Mouse (Mus musculus): ENCODE results near the gene Hmox1. TPM values are rescaled to one million over a fixed set of nuclear protein-coding genes. Genes with fewer than 3 reads are reported as not detected.

Hmox1 gene
- total RNA-seq (2021): 10 to 100 TPM; 17.8 to 19.8 TPM

DNA sequence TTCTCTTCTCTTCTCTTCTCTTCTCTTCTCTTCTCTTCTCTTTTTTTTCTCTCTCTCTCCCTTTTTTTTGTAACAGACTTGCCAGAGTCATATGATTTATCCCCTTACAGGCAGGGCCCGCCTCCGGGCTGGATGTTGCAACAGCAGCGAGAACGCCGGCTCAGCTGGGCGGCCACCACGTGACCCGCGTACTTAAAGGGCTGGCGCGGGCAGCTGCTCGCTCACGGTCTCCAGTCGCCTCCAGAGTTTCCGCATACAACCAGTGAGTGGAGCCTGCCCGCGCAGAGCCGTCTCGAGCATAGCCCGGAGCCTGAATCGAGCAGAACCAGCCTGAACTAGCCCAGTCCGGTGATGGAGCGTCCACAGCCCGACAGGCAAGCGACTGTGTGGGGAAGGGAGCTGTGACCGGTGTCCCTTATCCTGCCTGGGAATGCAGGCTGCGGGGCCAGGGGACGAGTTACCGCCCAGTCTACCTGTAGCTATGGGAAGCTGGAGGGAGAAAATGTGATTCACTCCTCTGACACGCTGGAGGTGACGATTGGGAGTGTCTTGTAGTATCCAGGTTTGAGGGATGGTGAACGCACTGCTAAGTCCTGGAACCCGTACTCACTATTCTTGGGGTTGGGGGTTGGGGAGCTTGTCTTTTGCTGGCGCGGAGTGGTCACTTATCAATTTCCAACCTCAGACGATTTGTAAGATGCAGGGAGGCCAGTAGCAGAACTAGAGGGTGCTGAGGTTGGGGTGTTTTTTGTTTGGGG lies at the start of gene Hmox1:
Hmox1 (plus strand) TSS at position 223 of the 758 bp plus-strand sequence.
- DNase-seq: peak; percentile 94 to 95
- intact Hi-C loops (cut with DNase I): loop anchor here (2.0 kb wide), 1 partner anchor 15 kb away; the partner anchor contains the start of gene Mcm5

DNA sequence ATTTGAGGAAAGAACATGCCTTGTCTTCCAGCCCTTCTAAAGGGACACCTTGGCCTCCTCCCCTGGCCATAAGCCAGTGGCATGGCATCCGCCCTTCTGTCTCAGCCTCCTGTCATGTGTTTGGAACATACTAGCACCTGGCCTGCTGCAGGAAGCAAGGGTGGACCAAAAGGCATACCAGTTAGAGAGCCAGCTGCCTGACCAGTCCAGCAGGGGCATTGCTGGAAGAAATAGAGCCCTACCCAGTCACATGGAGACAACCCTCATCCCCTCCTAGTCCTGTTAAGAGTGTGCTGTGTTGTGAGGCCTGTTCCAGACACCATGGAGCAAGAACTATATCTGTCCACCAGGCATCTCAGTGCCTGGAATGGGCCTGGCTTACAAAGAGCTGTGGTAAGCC lies 47.1 kb upstream of the Hmox1 start:
- no peak for DNase-seq
- intact Hi-C loops (cut with DNase I): no loop called here

DNA sequence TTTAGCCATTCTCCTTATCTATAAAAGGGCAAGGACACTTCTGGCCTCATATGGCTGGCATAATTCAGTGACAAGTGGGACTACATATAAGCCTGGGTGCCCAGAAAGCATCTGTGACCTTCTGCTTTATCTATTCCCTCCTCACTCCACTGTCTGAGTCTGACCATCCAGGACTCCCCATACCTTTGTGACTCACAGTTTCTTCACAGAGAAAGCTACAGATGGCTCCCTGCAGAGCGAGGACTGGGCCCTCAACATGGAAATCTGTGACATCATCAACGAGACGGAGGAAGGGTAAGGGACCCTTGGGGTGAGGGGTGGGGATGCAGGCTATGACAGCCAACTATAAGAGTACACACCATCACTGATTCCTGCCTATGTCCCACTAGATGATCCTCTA lies 45.6 kb upstream of the Hmox1 start:
- no peak for DNase-seq
- intact Hi-C loops (cut with DNase I): no loop called here

DNA sequence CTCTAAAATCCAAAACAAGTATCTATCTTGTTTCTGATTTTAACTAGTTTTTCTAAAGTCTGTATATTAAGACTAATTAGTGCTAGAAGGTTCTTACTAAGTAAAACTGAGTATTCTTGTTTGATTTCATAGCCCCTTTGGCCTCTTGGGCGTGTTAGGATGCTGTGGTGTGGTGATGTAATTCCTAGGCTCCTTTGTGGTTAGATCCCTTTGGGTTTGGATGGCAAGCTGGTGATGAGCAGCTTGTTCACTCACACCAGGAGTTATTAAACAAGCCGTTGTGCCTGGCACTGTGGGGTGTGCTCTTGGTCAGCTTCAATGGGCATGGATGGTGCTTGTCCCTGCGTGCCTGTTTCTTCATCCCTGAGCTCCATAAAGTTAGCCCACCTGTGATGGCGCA lies 40.1 kb upstream of the Hmox1 start:
- no peak for DNase-seq
- intact Hi-C loops (cut with DNase I): no loop called here

DNA sequence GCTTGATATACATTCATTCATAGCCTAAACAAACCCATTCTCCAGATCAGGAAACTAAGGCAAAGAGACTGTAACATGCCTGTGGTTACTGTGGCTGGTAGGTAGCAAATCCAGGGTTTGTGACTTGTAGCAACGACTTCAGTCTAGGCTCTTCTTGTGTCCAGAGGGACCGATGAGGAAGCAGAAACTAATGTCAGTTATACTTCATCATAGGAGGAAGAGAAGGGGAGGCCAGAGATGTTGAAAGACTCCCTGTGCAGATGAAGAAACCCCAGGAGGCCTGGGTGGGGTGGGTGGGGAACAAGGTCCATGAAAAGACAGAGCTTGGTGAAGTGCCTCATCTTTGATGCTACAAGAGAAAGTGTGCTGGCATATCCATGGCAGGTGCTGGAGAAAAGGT lies 37.7 kb upstream of the Hmox1 start:
- no peak for DNase-seq
- intact Hi-C loops (cut with DNase I): no loop called here

DNA sequence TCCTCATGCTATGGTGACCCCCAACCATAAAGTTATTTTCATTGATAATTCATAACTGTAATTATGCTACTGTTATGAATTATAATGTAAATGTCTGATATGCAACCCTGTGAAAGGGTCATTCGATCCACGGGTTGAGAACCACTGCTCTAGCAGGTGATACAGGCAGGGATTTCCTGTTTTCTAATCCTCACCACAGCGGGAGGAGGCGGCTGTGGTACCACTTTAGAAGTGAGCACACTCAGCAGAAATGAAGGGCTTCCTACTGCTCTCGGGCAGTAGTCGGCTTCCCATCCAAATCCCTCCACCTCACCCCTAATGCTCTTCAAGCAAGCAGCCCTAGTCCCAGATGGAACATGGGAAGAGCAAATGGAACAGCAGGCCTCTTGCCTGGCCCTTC lies 33.4 kb upstream of the Hmox1 start:
- DNase-seq: no peak
- intact Hi-C loops (cut with DNase I): no loop called here

DNA sequence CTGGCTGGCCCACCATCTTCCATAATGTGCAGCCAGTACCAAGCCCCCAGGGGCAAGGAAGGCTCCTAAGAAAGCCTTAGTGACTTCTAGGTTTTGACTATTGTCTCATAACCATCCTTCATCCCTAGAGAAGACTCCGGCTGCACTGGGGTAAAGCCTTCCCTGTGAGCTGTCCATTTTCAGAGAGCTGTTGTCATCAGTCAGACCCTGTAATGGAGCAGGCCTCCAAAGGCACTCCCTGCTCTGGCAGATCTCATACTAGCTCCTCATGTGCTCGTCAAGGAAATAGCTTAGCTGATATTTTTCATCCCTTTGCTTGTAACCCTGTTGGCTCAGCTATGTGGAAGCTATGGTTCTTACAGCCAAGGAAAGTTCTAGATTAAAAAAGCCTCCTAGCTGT lies 32.6 kb upstream of the Hmox1 start:
- no peak for DNase-seq
- intact Hi-C loops (cut with DNase I): no loop called here

DNA sequence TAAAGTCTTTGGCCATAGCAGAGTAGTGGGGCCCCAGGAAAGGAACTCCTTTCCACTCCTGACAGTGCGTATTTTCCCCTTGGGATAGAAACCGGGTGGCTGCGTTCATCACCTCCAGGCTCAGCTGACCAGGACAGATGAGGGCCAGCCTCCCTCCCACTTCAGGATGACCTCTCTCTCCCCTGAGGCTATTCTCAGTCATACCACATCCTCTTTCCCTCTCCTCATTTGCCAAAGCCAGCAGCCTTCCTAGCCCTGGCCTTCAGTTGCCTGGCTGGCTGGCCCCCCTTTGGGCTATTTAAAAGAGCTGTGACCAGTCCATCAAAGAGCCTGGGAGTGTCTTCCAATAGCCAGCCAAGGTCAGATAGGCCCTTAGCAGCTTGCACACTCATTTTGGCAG lies 30.1 kb upstream of the Hmox1 start:
- intact Hi-C loops (cut with DNase I): no loop called here
- DNase-seq: peak; percentile 56 to 60

DNA sequence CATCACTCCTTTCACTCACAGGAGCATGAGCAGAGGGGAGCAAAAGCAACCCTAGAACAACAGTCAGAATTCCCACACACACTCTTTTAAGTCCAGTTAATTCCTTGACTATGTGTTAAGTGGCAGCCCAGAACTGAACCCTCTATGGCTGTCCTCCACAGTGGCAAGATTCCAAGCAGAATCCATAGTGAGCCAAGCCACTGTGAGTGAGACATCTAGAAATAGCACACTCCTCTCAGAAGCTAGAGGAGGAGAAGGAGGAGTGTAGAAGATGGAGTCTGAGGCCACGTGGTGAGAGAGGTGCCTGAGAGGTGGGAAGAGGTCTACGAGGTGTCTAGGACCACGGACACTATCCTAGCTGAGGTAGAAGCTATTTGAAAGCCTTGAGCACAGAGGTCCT lies 28.6 kb upstream of the Hmox1 start:
- intact Hi-C loops (cut with DNase I): no loop called here
- peak in 1 of 2 experiments; percentile 49 for DNase-seq

DNA sequence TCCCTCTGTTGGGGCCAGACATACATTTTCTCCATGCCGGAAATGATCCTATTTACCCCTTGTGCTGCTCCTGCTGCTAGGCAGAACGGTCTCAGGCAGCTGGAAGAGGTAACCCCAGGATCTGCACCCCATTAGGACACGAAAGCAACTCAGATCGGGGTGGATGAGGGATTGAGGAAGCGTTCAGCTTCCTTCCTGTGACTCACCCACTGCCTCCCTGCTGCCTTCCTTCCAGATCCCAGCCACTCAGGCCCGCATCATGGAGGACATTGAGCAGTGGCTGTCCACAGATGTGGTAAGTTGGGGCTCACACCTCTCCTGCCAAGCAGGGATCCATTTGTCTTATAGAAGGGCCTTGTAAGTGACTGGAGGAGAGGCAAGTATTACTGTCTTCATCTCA lies 26.1 kb upstream of the Hmox1 start:
- intact Hi-C loops (cut with DNase I): no loop called here
- DNase-seq: no peak

DNA sequence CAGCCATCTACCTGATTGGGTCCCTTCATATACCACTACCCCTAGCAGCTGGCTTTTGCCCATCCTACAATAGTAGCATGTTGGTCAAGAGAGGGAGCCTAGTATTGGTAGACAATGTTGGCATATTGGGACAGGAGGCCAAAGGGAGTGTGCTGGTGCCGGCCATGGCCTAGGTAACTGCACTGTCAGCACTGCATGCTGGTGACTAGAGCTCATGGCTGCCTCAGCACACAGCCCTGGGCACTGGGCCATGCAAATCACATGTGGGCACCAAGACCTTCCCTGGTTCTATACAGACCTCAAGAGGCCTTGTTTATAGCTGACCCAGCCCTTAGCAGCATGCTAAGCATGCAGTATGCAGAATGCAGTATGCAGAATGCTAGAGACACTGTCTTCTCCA lies 23.1 kb upstream of the Hmox1 start:
- intact Hi-C loops (cut with DNase I): loop anchor here (2.0 to 5.0 kb wide), 2 partner anchors 147 to 203 kb away; no protein-coding TSS in a partner anchor
- DNase-seq: no peak

DNA sequence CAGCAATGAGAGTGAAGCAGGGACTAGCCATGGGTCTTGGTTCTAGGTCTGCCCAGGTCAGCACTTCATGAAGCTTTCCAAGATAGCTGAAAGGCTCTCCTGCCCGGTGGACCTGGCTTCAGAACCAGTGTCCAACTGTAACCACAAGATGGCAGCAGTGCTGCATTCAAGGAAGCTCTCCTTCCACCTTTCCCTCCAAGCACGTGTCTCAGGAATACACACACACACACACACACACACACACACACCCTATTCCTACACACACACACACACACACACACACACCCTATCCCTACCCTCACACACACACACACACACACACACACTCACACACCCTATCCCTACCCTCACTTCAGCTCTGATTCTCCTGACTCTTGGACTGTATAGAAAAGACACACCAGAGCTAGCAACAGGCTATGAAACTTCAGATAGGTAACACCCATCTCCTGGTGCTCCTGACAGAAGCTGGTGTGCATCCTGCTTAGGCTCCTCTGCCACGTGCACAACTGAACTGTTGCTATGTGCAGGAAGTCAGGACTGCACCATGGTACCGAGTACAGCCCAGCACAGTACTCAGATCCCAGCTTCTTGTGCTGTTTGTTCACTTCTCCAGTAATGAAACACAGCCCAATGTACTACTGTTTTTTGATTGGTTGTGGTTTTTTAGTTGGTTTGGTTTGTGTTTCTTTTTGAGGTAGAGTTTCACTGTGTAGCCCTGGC lies 21.6 kb upstream of the Hmox1 start:
- peak; percentile 87 to 91 for DNase-seq
- intact Hi-C loops (cut with DNase I): loop anchor here (1.0 to 5.0 kb wide), 3 partner anchors 37 to 201 kb away; no protein-coding TSS in a partner anchor

DNA sequence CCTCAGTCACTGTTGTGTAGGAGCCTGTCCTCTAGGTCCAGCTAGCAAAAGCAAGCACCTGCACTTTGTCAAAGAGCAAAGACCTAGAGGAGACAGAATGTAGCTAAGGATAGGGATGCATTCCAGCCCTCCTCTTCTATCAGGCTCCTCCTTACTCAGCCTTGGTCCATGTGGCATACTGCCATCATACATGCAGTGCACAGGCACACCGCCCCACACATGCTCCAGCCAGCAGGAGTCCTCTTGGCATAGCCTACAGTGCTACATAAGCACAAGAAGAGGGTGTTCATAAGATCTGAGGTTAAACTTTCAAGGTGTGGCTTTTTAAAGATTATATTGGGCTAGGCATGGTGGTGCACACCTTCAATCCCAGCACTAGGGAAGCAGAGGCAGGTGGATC lies 18.5 kb upstream of the Hmox1 start:
- intact Hi-C loops (cut with DNase I): loop anchor here (5.0 kb wide), 1 partner anchor 142 kb away; no protein-coding TSS in a partner anchor
- no peak for DNase-seq

DNA sequence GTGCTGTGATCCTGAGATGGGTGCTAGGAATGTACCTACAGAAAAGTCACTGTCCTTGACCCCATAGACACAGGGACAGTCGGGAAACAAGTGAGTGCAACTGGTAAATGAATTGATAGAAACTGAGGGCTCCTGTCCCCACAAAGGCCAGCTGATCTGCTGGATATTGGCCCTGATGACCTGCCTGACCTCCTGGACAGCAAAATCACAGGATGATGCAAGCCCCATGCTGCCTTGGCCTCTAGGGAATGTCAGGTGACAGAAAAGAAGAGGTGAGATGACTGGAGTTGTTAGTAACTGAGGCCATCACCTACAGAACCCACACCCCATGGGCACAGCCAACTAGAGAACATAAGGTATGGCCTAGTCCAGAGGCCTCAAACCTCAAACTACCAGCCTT lies 15.2 kb upstream of the Hmox1 start:
- DNase-seq: no peak
- intact Hi-C loops (cut with DNase I): no loop called here

DNA sequence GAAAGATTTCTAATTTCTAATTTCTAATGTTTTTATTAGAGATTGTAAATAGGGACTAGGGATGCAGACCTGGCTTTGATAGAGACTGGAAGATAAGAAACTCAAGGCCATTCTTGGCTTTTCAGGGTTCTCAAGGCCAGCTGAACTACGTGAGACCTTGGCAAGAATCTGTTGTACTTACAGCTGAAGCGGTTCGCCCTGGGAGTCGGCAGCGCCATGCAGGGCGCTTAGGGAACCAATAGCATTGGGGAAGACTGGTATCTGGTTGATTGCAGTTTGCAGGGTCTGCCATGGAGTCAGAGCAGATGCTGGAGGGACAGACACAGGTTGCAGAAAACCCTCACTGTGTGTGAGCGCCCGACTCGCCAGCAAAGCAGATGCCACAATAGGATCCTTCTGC lies 14.6 kb upstream of the Hmox1 start:
- DNase-seq: no peak
- intact Hi-C loops (cut with DNase I): no loop called here

DNA sequence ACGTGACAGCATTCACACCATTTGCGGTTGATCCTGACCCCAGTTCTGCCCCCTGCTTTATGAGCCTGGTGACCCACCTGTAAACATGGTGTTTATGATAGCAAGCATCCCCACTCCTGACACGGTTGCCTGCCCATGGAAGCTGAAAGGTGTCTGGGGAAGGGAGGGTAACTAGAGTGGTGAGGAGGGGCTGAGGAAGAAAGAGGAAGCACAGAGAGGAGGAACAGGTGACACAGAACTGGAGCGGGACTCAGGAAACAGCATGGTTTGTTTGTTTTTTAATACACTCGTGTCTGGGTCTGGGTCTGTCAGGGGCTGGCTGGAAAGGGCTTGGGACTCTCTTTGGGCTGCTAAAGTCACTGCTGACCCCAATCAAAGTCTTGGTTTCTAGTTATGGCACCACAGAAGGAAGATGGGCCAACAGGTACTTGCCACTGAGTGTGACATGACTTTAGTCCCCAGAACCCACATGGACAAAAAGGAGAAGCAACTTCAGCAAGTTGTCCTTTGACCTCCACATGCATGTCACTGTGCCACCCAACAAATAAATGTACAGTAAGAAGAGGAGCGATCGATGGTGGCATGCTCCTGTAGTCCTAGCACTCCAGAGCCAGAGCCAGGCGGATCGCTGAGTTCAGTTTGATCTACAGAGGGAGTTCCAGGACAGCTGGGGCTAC lies 11.9 kb upstream of the Hmox1 start:
- intact Hi-C loops (cut with DNase I): no loop called here
- no peak for DNase-seq

DNA sequence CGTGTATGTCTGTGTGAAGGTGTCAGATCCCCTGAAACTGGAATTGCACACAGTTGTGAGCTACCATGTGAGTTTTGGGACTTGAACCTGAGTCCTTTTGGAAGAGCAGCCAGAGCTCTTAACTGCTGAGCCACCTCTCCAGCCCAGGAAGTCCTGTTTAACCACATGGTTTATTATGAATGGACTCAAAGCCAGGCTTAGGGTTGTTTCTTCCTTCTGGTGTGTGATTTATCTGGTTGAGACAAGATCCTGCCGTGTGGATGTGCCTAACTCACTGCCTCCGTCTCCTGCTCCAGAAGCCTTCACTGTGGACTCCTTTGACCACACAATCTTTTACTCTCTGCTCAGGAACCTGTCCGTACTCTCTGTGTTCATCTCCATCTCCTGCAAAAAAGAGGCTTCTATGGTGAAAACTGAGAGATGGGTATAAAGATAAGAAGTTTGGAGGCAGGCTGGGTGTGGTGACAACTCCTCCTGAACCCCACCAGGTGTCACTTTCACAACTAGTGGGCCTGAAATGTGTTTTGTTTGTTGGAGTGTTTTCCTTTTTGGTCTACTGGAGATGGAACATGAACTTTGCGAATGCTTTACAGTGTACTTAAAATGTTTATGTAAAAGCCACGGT lies 11.1 kb upstream of the Hmox1 start:
- intact Hi-C loops (cut with DNase I): no loop called here
- no peak for DNase-seq

DNA sequence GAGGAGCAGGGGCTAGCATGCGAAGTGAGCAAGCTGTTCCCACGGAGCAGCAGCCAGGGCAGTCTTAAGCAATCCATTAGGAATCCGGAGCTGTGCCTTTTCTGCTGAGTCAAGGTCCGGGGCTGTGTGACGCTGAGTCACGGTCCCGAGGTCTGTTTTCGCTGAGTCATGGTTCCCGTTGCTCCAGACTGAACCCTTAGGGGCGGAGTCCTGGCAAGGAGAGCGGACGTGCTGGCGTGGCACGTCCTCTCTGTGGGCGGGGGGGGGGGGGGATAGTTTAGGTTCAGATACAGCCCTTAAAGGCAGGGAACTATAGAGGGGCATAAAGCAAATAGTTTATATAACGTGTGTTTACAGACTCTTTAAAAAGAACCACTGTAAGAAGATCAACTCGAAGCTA lies 9.6 kb upstream of the Hmox1 start:
- intact Hi-C loops (cut with DNase I): no loop called here
- DNase-seq: peak; percentile 96 to 98

DNA sequence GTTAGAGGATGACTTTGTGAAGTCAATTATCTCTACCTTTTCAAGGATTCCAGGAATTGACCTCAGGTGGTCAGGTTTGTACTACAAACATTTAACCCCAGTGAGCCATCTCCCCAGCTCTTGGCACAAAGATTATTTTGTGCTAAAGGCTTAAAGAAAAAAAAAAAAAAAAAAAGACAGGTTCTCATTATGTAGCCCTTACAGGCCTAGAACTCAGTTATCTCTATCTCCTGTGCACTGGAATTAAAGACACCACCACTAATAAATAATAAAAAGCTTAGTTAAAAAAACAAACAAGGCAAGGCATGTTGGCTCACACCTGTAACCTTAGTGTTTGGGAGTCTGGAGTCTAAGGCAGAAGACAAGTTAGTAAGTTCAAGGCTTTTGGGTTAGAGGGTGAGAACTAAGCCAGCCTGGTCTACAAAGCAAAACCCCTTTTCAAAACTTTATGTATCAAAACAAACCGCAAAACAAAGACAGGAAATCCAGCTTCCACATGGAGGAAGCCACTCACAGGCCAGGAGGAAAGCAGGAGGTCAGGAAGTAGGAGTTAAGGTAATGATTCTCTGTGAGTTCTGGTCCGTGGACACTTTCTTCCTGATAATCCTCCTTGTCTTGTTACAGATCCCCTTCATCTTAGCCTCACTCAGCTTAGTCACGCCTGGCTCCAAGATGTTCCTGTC lies 8.9 kb upstream of the Hmox1 start:
- intact Hi-C loops (cut with DNase I): no loop called here
- DNase-seq: no peak

DNA sequence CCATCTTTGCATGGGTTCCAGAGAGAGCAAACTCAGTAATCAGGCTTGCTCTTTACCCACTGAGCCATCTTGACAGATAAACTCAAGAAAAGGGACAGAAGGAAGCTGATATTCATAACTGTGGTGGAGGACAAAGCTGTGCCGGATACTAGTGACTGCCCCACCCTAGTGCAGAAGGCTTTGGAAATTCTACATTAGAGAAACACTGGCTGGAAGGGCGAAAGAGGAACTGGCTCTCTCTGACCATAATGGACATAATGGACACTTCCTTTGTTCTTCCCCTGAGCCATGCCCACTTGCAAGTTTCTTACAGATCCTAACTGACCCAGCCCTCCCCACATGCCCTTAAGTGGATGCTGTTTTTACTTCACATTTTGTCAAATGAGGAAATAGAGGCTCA lies 7.4 kb upstream of the Hmox1 start:
- intact Hi-C loops (cut with DNase I): no loop called here
- DNase-seq: no peak

DNA sequence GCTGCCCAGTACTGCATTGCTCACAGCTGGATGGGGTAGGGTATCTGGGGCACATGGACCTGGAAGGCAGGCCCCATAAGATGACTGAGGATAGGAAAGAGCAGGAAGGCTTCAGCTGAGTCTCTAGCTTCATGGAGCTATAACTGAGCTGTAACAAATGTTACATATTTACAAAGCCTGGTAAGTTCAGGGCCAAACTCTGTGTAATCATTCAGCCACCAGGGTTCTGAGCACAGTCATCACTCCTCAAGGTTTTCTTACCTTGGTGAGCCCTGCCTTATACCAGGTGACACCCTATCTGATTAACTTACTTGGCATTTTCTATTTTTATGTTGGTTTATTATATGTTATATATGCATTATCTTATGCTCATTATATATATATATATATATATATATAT lies 6.3 kb upstream of the Hmox1 start:
- intact Hi-C loops (cut with DNase I): no loop called here
- DNase-seq: no peak
